Mouse (Mus musculus) MEL (cell line): ENCODE results near the gene Nrip2. TPM values are rescaled to one million over a fixed set of nuclear protein-coding genes. Genes with fewer than 3 reads are reported as not detected.

Source experiments
- DNase-seq: peaks from one replicate; pipeline ENCODE4 v3.0.0; 2011; ENCODE audit warnings: low read depth, low spot score
- H3K27ac ChIP-seq: 2 replicates; pipeline ENCODE4 v1.5.1; 2012; ENCODE audit warnings: low read depth, mild to moderate bottlenecking, control low read depth, low read length, moderate library complexity; ENCODE audit not compliant: control insufficient read depth
- H3K27me3 ChIP-seq, 2 experiments: fragments of 150-350 bp in 1 of 2; sonication (generic) in 1 of 2; 2 replicates each; pipeline ENCODE4 v1.6.1; 2012; ENCODE audit warnings: low read length in 2 of 2, mild to moderate bottlenecking in 2 of 2, improper control_type of control experiment in 1 of 2, moderate library complexity in 1 of 2; ENCODE audit not compliant: insufficient read depth in 2 of 2, control insufficient read depth in 1 of 2
- H3K36me3 ChIP-seq, 2 experiments: 2 replicates each; pipeline ENCODE4 v1.6.1; 2012 to 2014; ENCODE audit warnings: low read length in 2 of 2, improper control_type of control experiment in 1 of 2, inconsistent platforms in 1 of 2, mild to moderate bottlenecking in 1 of 2; ENCODE audit not compliant: insufficient read depth in 2 of 2, control insufficient read depth in 1 of 2
- H3K4me1 ChIP-seq, 2 experiments: fragments of 150-350 bp in 1 of 2; sonication (generic) in 1 of 2; 2 replicates each; pipeline ENCODE4 v1.6.1; 2012; ENCODE audit warnings: low read length in 2 of 2, improper control_type of control experiment in 1 of 2, mild to moderate bottlenecking in 1 of 2; ENCODE audit not compliant: insufficient read depth in 2 of 2, control insufficient read depth in 1 of 2
- H3K4me3 ChIP-seq, 2 experiments: fragments of 150-350 bp in 1 of 2; sonication (generic) in 1 of 2; 2 replicates each; pipeline ENCODE4 v1.5.1; 2012; ENCODE audit warnings: low read depth in 2 of 2, low read length in 2 of 2, mild to moderate bottlenecking in 2 of 2, moderate library complexity in 2 of 2, control low read depth in 1 of 2, improper control_type of control experiment in 1 of 2; ENCODE audit not compliant: control insufficient read depth in 1 of 2, insufficient read depth in 1 of 2
- H3K79me2 ChIP-seq: 2 replicates; pipeline ENCODE4 v1.6.1; 2012; ENCODE audit warnings: mild to moderate bottlenecking, low read length, moderate library complexity; ENCODE audit not compliant: control insufficient read depth, poor library complexity, insufficient read depth
- H3K9ac ChIP-seq: 2 replicates; pipeline ENCODE4 v1.6.1; 2012; ENCODE audit warnings: low read depth, mild to moderate bottlenecking, control low read depth, low read length, moderate library complexity; ENCODE audit not compliant: control insufficient read depth, poor library complexity, severe bottlenecking
- H3K9me3 ChIP-seq: fragments of 150-350 bp; sonication (generic); replicated peaks from 2 replicates; pipeline ENCODE4 v1.6.1; 2012; ENCODE audit warnings: mild to moderate bottlenecking, low read length, improper control_type of control experiment, moderate library complexity; ENCODE audit not compliant: insufficient read depth
- BHLHE40 ChIP-seq: IDR thresholded peaks from 2 replicates; pipeline ENCODE4 v1.6.1; 2012; ENCODE audit warnings: low read depth, mild to moderate bottlenecking, inconsistent platforms, low read length, improper control_type of control experiment, borderline replicate concordance
- CHD1 ChIP-seq: IDR thresholded peaks from 2 replicates; pipeline ENCODE4 v1.6.1; 2012; ENCODE audit warnings: low read depth, mild to moderate bottlenecking, inconsistent platforms, low read length, improper control_type of control experiment
- CHD2 ChIP-seq: IDR thresholded peaks from 2 replicates; pipeline ENCODE4 v1.6.1; 2011; ENCODE audit warnings: low read length, improper control_type of control experiment
- CTCF ChIP-seq, 3 experiments: IDR thresholded peaks in 2 of 3; conservative IDR thresholded peaks in 1 of 3; 2 replicates each; pipeline ENCODE4 v1.5.1; 2011 to 2012; ENCODE audit warnings: low read length in 3 of 3, low read depth in 2 of 3, mild to moderate bottlenecking in 2 of 3, improper control_type of control experiment in 1 of 3, inconsistent platforms in 1 of 3, mixed read lengths in 1 of 3, moderate library complexity in 1 of 3; ENCODE audit not compliant: control insufficient read depth in 1 of 3, insufficient read depth in 1 of 3, poor library complexity in 1 of 3, severe bottlenecking in 1 of 3
- EP300 ChIP-seq, 2 experiments: IDR thresholded peaks; 2 replicates each; pipeline ENCODE4 v1.6.1; 2011; ENCODE audit warnings: improper control_type of control experiment in 2 of 2, low read length in 2 of 2, low read depth in 1 of 2, mild to moderate bottlenecking in 1 of 2
- ETS1 ChIP-seq: IDR thresholded peaks from 2 replicates; pipeline ENCODE4 v1.6.1; 2012; ENCODE audit warnings: low read depth, mild to moderate bottlenecking, inconsistent platforms, low read length, improper control_type of control experiment, moderate library complexity
- GABPA ChIP-seq: IDR thresholded peaks from 2 replicates; pipeline ENCODE4 v1.6.1; 2012; ENCODE audit warnings: low read depth, mild to moderate bottlenecking, inconsistent platforms, low read length, improper control_type of control experiment, moderate library complexity
- GATA1 ChIP-seq: IDR thresholded peaks from 2 replicates; pipeline ENCODE4 v1.6.1; 2011; ENCODE audit warnings: low read depth, low read length, improper control_type of control experiment
- KAT2A ChIP-seq: conservative IDR thresholded peaks from 2 replicates; pipeline ENCODE4 v1.6.1; 2012; ENCODE audit warnings: low read depth, low read length, improper control_type of control experiment, inconsistent platforms
- MAFK ChIP-seq: IDR thresholded peaks from 2 replicates; pipeline ENCODE4 v1.6.1; 2011; ENCODE audit warnings: low read depth, mild to moderate bottlenecking, low read length, improper control_type of control experiment, borderline replicate concordance
- MAX ChIP-seq: IDR thresholded peaks from 2 replicates; pipeline ENCODE4 v1.6.1; 2011; ENCODE audit warnings: low read length, improper control_type of control experiment
- MAZ ChIP-seq: IDR thresholded peaks from 2 replicates; pipeline ENCODE4 v1.6.1; 2012; ENCODE audit warnings: low read depth, mild to moderate bottlenecking, inconsistent platforms, low read length, improper control_type of control experiment
- MXI1 ChIP-seq: IDR thresholded peaks from 2 replicates; pipeline ENCODE4 v1.6.1; 2011; ENCODE audit warnings: mild to moderate bottlenecking, low read depth, low read length, improper control_type of control experiment
- MYB ChIP-seq: IDR thresholded peaks from 2 replicates; pipeline ENCODE4 v1.6.1; 2011; ENCODE audit warnings: mild to moderate bottlenecking, low read depth, low read length, improper control_type of control experiment
- MYC ChIP-seq: IDR thresholded peaks from 2 replicates; pipeline ENCODE4 v1.6.1; 2011; ENCODE audit warnings: low read depth, mild to moderate bottlenecking, low read length, improper control_type of control experiment, moderate library complexity
- NELFE ChIP-seq: IDR thresholded peaks from 2 replicates; pipeline ENCODE4 v1.6.1; 2011; ENCODE audit warnings: low read depth, low read length, improper control_type of control experiment
- NRF1 ChIP-seq: IDR thresholded peaks from 2 replicates; pipeline ENCODE4 v1.6.1; 2014; ENCODE audit warnings: low read depth, mild to moderate bottlenecking, inconsistent platforms, low read length, improper control_type of control experiment, moderate library complexity; ENCODE audit not compliant: poor library complexity, insufficient read depth, severe bottlenecking
- POLR2A ChIP-seq, 2 experiments: IDR thresholded peaks; 2 replicates each; pipeline ENCODE4 v1.6.1; 2011 to 2012; ENCODE audit warnings: low read length in 2 of 2, mild to moderate bottlenecking in 2 of 2, control low read depth in 1 of 2, improper control_type of control experiment in 1 of 2, low read depth in 1 of 2, moderate library complexity in 1 of 2; ENCODE audit not compliant: control insufficient read depth in 1 of 2, insufficient read depth in 1 of 2, poor library complexity in 1 of 2
- POLR2AphosphoS5 ChIP-seq: IDR thresholded peaks from 2 replicates; pipeline ENCODE4 v1.6.1; 2012; ENCODE audit warnings: low read depth, borderline replicate concordance, mild to moderate bottlenecking, inconsistent platforms, low read length, moderate library complexity, mixed read lengths
- RAD21 ChIP-seq: IDR thresholded peaks from 2 replicates; pipeline ENCODE4 v1.6.1; 2011; ENCODE audit warnings: mild to moderate bottlenecking, low read depth, low read length, improper control_type of control experiment
- RCOR1 ChIP-seq: IDR thresholded peaks from 2 replicates; pipeline ENCODE4 v1.6.1; 2012; ENCODE audit warnings: low read depth, mild to moderate bottlenecking, inconsistent platforms, low read length, improper control_type of control experiment
- TBP ChIP-seq: IDR thresholded peaks from 2 replicates; pipeline ENCODE4 v1.8.0; 2011; ENCODE audit warnings: low read depth, low read length, improper control_type of control experiment
- TCF12 ChIP-seq: IDR thresholded peaks from 2 replicates; pipeline ENCODE4 v1.6.1; 2014; ENCODE audit warnings: low read depth, mild to moderate bottlenecking, inconsistent platforms, low read length, improper control_type of control experiment, moderate library complexity
- UBTF ChIP-seq: IDR thresholded peaks from 2 replicates; pipeline ENCODE4 v1.6.1; 2012; ENCODE audit warnings: low read depth, mild to moderate bottlenecking, inconsistent platforms, low read length, improper control_type of control experiment, moderate library complexity, borderline replicate concordance; ENCODE audit not compliant: insufficient read depth
- USF2 ChIP-seq, 2 experiments: IDR thresholded peaks; 2 replicates each; pipeline ENCODE4 v1.6.1; 2011 to 2012; ENCODE audit warnings: improper control_type of control experiment in 2 of 2, low read length in 2 of 2, borderline replicate concordance in 1 of 2, inconsistent platforms in 1 of 2, low read depth in 1 of 2, mild to moderate bottlenecking in 1 of 2; ENCODE audit not compliant: insufficient read depth in 1 of 2
- ZC3H11A ChIP-seq: IDR thresholded peaks from 2 replicates; pipeline ENCODE4 v1.6.1; 2012; ENCODE audit warnings: low read depth, mild to moderate bottlenecking, inconsistent platforms, low read length, improper control_type of control experiment
- ZKSCAN1 ChIP-seq: IDR thresholded peaks from 2 replicates; pipeline ENCODE4 v1.6.1; 2012; ENCODE audit warnings: low read depth, mild to moderate bottlenecking, inconsistent platforms, low read length, improper control_type of control experiment, moderate library complexity
- ZNF384 ChIP-seq: IDR thresholded peaks from 2 replicates; pipeline ENCODE4 v1.6.1; 2012; ENCODE audit warnings: low read depth, mild to moderate bottlenecking, inconsistent platforms, low read length, improper control_type of control experiment
- polyA plus RNA-seq, 2 experiments: library from polyadenylated mRNA; stranded (reverse) in 1 of 2; unstranded in 1 of 2; fragments of >175 nt in 1 of 2; fragments of >200 nt in 1 of 2; gene quantifications; 2 replicates each; pipeline versions ENCODE4 v1.2.1 to v1.2.4; 2012; ENCODE audit warnings: low replicate concordance in 2 of 2, low read depth in 1 of 2; ENCODE audit not compliant: insufficient read length in 2 of 2, insufficient read depth in 1 of 2, missing spikeins in 1 of 2
- total RNA-seq: library from RNA; depleted of rRNA; stranded (reverse); fragments of 300-350 nt; gene quantifications from 2 replicates; pipeline ENCODE4 v1.2.3, GENCODE M21; 2012

The Nrip2 gene
- total and polyA plus RNA-seq, 3 experiments: 0.04 to 0.86 TPM; not detected in 1

- TF ChIP-seq NELFE (no peak), CHD1 (no peak), NRF1 (no peak), MYB (no peak), TCF12 (peak; percentile 65; the same call in 1 of the 2 replicates), UBTF (no peak), MAX (no peak), GATA1 (peak; percentile 94)
Measured at GRCm38 (mm10) chr6:128435474-128435873, 36.4 kb downstream of the Nrip2 start (continued).

DNA sequence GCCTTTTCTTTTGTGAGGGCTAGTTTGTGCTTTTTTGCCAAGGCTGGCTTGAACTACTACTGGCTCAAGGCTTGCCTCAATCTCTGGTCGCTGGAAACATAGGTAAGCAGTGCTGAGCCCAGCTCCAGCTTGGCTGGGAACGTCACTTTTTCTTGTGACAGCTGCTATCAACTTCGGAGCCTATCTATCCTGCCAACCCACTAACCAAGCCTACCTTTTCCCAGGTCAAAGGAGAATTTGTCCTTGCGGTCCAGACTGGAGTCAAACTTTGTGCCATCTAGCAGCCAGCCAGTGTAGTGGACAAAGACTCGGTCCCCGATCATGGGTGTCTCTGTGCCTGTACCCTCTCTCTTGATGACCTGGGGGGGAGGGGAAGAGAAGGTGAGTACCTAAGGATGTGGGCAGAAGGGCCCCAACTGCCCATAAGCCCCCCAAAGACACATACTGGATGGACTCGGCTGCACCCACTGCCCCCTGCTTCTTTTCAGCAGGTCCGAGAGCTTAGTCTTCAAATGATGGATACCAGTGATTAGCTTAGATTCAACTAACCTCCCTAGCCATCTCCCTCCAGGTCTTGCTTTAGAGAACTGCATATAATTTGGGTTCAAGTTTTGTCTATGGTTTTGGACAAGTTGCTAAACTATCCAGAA, 37.4 kb downstream of the Nrip2 start:
- H3K4me1 ChIP-seq: peaks cover 12 to 19% of the 10 kb centered on the region in 2 experiments
- DNase-seq: no peak
- TF ChIP-seq RCOR1 (no peak), MAFK (no peak), ZC3H11A (no peak), USF2 (IDR thresholded peaks at IDR 0.05; ENCODE audit: borderline replicate concordance in 1 of 2, insufficient read depth in 1 of 2, low read depth in 1 of 2, low read length in 2 of 2) (no peak), RAD21 (no peak), ZKSCAN1 (no peak), CHD1 (no peak), KAT2A (no peak), CHD2 (no peak), TCF12 (no peak), POLR2AphosphoS5 (no peak)
- H3K9me3 ChIP-seq: no peaks in the 10 kb centered on the region
- peak overlapping the region; percentile 92 to 99 for H3K4me3 ChIP-seq
- no peaks in the 10 kb centered on the region for H3K27me3 ChIP-seq
- H3K79me2 ChIP-seq: peaks cover 19% of the 10 kb centered on the region
- 0 out of 2 replicates have a peak overlapping the region, but pooled peaks have one; percentile 58 for H3K27ac ChIP-seq
- H3K9ac ChIP-seq: peak overlapping the region; percentile 87; the same call in 1 of the 2 replicates
- peaks cover 20 to 23% of the 10 kb centered on the region in 2 experiments for H3K36me3 ChIP-seq

- peak; percentile 73 for DNase-seq
- Histone ChIP-seq H3K27me3 (no peaks in the 10 kb centered on the region), H3K27ac (peak overlapping the region; percentile 58), H3K4me1 (peaks cover 12 to 19% of the 10 kb centered on the region in 2 experiments), H3K4me3 (peak overlapping the region; percentile 92 to 99), H3K9ac (peak overlapping the region; percentile 87), H3K36me3 (peaks cover 19 to 20% of the 10 kb centered on the region in 2 experiments), H3K79me2 (peaks cover 19% of the 10 kb centered on the region), H3K9me3 (no peaks in the 10 kb centered on the region)
- TF ChIP-seq MXI1 (peak; percentile 62), MAZ (0 out of 2 replicates have a peak, but pooled peaks have one; percentile 47), POLR2A (IDR thresholded peaks at IDR 0.05; ENCODE audit: control insufficient read depth in 1 of 2, insufficient read depth in 1 of 2, low read depth in 1 of 2, low read length in 2 of 2, poor library complexity in 1 of 2) (0 out of 4 replicates have a peak, but pooled peaks of 1 of the 2 experiments have one; percentile 51), BHLHE40 (no peak), ETS1 (no peak), MAX (peak; percentile 67), GATA1 (0 out of 2 replicates have a peak, but pooled peaks have one; percentile 48), CTCF (IDR thresholded peaks at IDR 0.05 in 2 of 3, conservative IDR thresholded peaks at IDR 0.05 in 1 of 3; ENCODE audit: control insufficient read depth in 1 of 3, insufficient read depth in 1 of 3, low read depth in 2 of 3, low read length in 3 of 3, poor library complexity in 1 of 3, severe bottlenecking in 1 of 3) (no peak), NRF1 (0 out of 2 replicates have a peak, but pooled peaks have one; percentile 1), ZNF384 (no peak), MYB (no peak), MYC (peak; percentile 74), CHD1 (no peak), RAD21 (no peak), EP300 (IDR thresholded peaks at IDR 0.05; ENCODE audit: low read depth in 1 of 2, low read length in 2 of 2) (no peak; a peak in 1 of 4 replicates), TBP (0 out of 2 replicates have a peak, but pooled peaks have one; percentile 41), GABPA (no peak)
Measured at GRCm38 (mm10) chr6:128437288-128437687, 38.2 kb downstream of the Nrip2 start.
